Mouse (Mus musculus) forebrain, embryonic 13.5 days (tissue): ENCODE data around the gene Usf1. TPM values are rescaled to one million over a fixed set of nuclear protein-coding genes. Genes with fewer than 3 reads are reported as not detected.
A peak's percentile ranks its signal among the peaks of the same experiment; 100 is the strongest.

Source experiments
- ATAC-seq: fragments of 200-750 bp; cut with Nextera tagmentation; 2 replicates; pipeline ENCODE4 v1.8.0; 2017
- H3K27ac ChIP-seq: fragments of 300-500 bp; sonication (generic); 2 replicates; pipeline ENCODE4 v1.5.1; 2015; ENCODE audit warnings: inconsistent platforms, mild to moderate bottlenecking, moderate library complexity
- H3K27me3 ChIP-seq: fragments of 300-500 bp; sonication (generic); 2 replicates; pipeline ENCODE4 v1.6.1; 2015; ENCODE audit warnings: mild to moderate bottlenecking, inconsistent platforms
- H3K36me3 ChIP-seq: fragments of 300-500 bp; sonication (generic); 2 replicates; pipeline ENCODE4 v1.6.1; 2015; ENCODE audit warnings: mild to moderate bottlenecking, inconsistent platforms; ENCODE audit not compliant: poor library complexity, severe bottlenecking
- H3K4me1 ChIP-seq: fragments of 300-500 bp; sonication (generic); 2 replicates; pipeline ENCODE4 v1.6.1; 2015; ENCODE audit warnings: inconsistent platforms
- H3K4me2 ChIP-seq: fragments of 300-500 bp; sonication (generic); 2 replicates; pipeline ENCODE4 v1.6.1; 2015; ENCODE audit warnings: inconsistent platforms, mild to moderate bottlenecking, moderate library complexity
- H3K4me3 ChIP-seq: fragments of 300-500 bp; sonication (generic); 2 replicates; pipeline ENCODE4 v1.5.1; 2015; ENCODE audit warnings: mild to moderate bottlenecking, inconsistent platforms
- H3K9ac ChIP-seq: fragments of 300-500 bp; sonication (generic); 2 replicates; pipeline ENCODE4 v1.6.1; 2015; ENCODE audit warnings: mild to moderate bottlenecking, inconsistent platforms
- H3K9me3 ChIP-seq: fragments of 300-500 bp; sonication (generic); replicated peaks from 2 replicates; pipeline ENCODE4 v1.6.1; 2016; ENCODE audit warnings: inconsistent platforms
- WGBS: fragments of 180-500 bp; shearing (Covaris S2); methylation state at CpG from one replicate; pipeline ENCODE4 v1.1.7; 2015; 5-methylcytosine and 5-hydroxymethylcytosine counted together
- polyA plus RNA-seq: library from polyadenylated mRNA; unstranded; fragments of >200 nt; fragmentation: Nextera tagmentation; extraction: Ambion mirVana; gene quantifications from 2 replicates; pipeline ENCODE4 v1.2.1, GENCODE M21; 2015

Usf1 gene
- 205 and 211 TPM in 2 replicates for polyA plus RNA-seq

GRCm38 (mm10) chr1:171410947-171411484 lies at the start of gene Usf1:
Gene Usf1 (plus strand): TSS chr1:171411313.
- peak; percentile 97 for ATAC-seq
- Histone ChIP-seq H3K9me3 (no peaks in the 10 kb centered on the region), H3K4me3 (peak within 1 kb of the TSS; percentile 92), H3K27ac (peak within 1 kb of the TSS; percentile 92), H3K9ac (peak within 1 kb of the TSS; percentile 98), H3K36me3 (peaks cover 15% of the 10 kb centered on the region), H3K4me1 (peaks cover 21% of the 10 kb centered on the region), H3K4me2 (peak within 1 kb of the TSS; percentile 60), H3K27me3 (peaks cover 23% of the 10 kb centered on the region)
- WGBS: under 1% methylated on average over 36 of the region's 36 CpGs

- Histone ChIP-seq H3K9ac (no peak overlapping the region), H3K27me3 (no peaks in the 10 kb centered on the region), H3K4me2 (no peak overlapping the region), H3K4me3 (no peak overlapping the region), H3K4me1 (peaks cover 6% of the 10 kb centered on the region), H3K9me3 (no peaks in the 10 kb centered on the region), H3K36me3 (no peaks in the 10 kb centered on the region), H3K27ac (no peak overlapping the region)
- WGBS: 59% methylated on average over 7 of the region's 7 CpGs
- ATAC-seq: no peak
Measured at GRCm38 (mm10) chr1:171365934-171366333, 45.2 kb upstream of the Usf1 start.

GRCm38 (mm10) chr1:171369845-171370556 lies 41.1 kb upstream of the Usf1 start, which contains the start of gene Nectin4:
Gene Nectin4 (plus strand): TSS chr1:171370099.
- Histone ChIP-seq H3K9me3 (no peaks in the 10 kb centered on the region), H3K4me2 (no peak within 1 kb of the TSS), H3K36me3 (no peaks in the 10 kb centered on the region), H3K27me3 (no peaks in the 10 kb centered on the region), H3K4me1 (no peaks in the 10 kb centered on the region), H3K27ac (no peak within 1 kb of the TSS), H3K4me3 (no peak within 1 kb of the TSS), H3K9ac (no peak within 1 kb of the TSS)
- ATAC-seq: no peak
- WGBS: 37% methylated on average over 20 of the region's 20 CpGs

- H3K4me1 ChIP-seq: no peaks in the 10 kb centered on the region
- ATAC-seq: no peak
- no peak overlapping the region for H3K9ac ChIP-seq
- H3K27me3 ChIP-seq: no peaks in the 10 kb centered on the region
- no peaks in the 10 kb centered on the region for H3K9me3 ChIP-seq
- no peak overlapping the region for H3K4me3 ChIP-seq
- WGBS: 26% methylated on average over 3 of the region's 3 CpGs
- no peak overlapping the region for H3K27ac ChIP-seq
- H3K4me2 ChIP-seq: no peak overlapping the region
- no peaks in the 10 kb centered on the region for H3K36me3 ChIP-seq
Measured at GRCm38 (mm10) chr1:171372880-171373279, 38.2 kb upstream of the Usf1 start.

GRCm38 (mm10) chr1:171373946-171374345 lies 37.2 kb upstream of the Usf1 start:
- Histone ChIP-seq H3K4me3 (no peak overlapping the region), H3K27me3 (no peaks in the 10 kb centered on the region), H3K4me2 (no peak overlapping the region), H3K27ac (no peak overlapping the region), H3K9me3 (no peaks in the 10 kb centered on the region), H3K9ac (no peak overlapping the region), H3K4me1 (no peaks in the 10 kb centered on the region), H3K36me3 (no peaks in the 10 kb centered on the region)
- ATAC-seq: 0 out of 2 replicates have a peak, but pooled peaks have one; percentile 19
- 2% methylated on average over 4 of the region's 4 CpGs for WGBS

GRCm38 (mm10) chr1:171375646-171376097 lies 35.4 kb upstream of the Usf1 start:
- Histone ChIP-seq H3K4me1 (peaks cover 11% of the 10 kb centered on the region), H3K9ac (no peak overlapping the region), H3K4me3 (no peak overlapping the region), H3K4me2 (no peak overlapping the region), H3K36me3 (no peaks in the 10 kb centered on the region), H3K27me3 (peaks cover 13% of the 10 kb centered on the region), H3K27ac (no peak overlapping the region), H3K9me3 (no peaks in the 10 kb centered on the region)
- 51% methylated on average over 9 of the region's 9 CpGs for WGBS
- no peak for ATAC-seq

GRCm38 (mm10) chr1:171378298-171378697 lies 32.8 kb upstream of the Usf1 start:
- no peak overlapping the region for H3K9ac ChIP-seq
- ATAC-seq: no peak
- WGBS: 87% methylated on average over 6 of the region's 6 CpGs

GRCm38 (mm10) chr1:171379935-171380599 lies 31.0 kb upstream of the Usf1 start:
- ATAC-seq: peak; percentile 81
- H3K27me3 ChIP-seq: peaks cover 17% of the 10 kb centered on the region
- no peak overlapping the region for H3K27ac ChIP-seq
- H3K4me3 ChIP-seq: peak overlapping the region; percentile 29
- peaks cover 11% of the 10 kb centered on the region for H3K4me1 ChIP-seq
- peak overlapping the region; percentile 34 for H3K9ac ChIP-seq
- no peaks in the 10 kb centered on the region for H3K9me3 ChIP-seq
- 2% methylated on average over 31 of the region's 31 CpGs for WGBS
- no peaks in the 10 kb centered on the region for H3K36me3 ChIP-seq
- H3K4me2 ChIP-seq: peak overlapping the region; percentile 59

More at GRCm38 (mm10) chr1:171378298-171378697, 32.8 kb upstream of the Usf1 start:
- Histone ChIP-seq H3K27ac (no peak overlapping the region), H3K4me1 (peaks cover 11% of the 10 kb centered on the region), H3K36me3 (no peaks in the 10 kb centered on the region), H3K9me3 (no peaks in the 10 kb centered on the region), H3K4me2 (no peak overlapping the region), H3K27me3 (peaks cover 17% of the 10 kb centered on the region), H3K4me3 (no peak overlapping the region)

- H3K9ac ChIP-seq: no peak overlapping the region
- peaks cover 17% of the 10 kb centered on the region for H3K27me3 ChIP-seq
- H3K27ac ChIP-seq: no peak overlapping the region
- H3K4me2 ChIP-seq: no peak overlapping the region
- ATAC-seq: no peak
- H3K9me3 ChIP-seq: no peaks in the 10 kb centered on the region
- peaks cover 11% of the 10 kb centered on the region for H3K4me1 ChIP-seq
- H3K4me3 ChIP-seq: no peak overlapping the region
- WGBS: 86% methylated on average over 11 of the region's 11 CpGs
- no peaks in the 10 kb centered on the region for H3K36me3 ChIP-seq
Measured at GRCm38 (mm10) chr1:171382096-171382620, 29.0 kb upstream of the Usf1 start.

- WGBS: 68% methylated on average over 9 of the region's 9 CpGs
- H3K27ac ChIP-seq: no peak overlapping the region
- peaks cover 17% of the 10 kb centered on the region for H3K27me3 ChIP-seq
- H3K36me3 ChIP-seq: no peaks in the 10 kb centered on the region
- H3K9ac ChIP-seq: no peak overlapping the region
- H3K4me1 ChIP-seq: peaks cover 11% of the 10 kb centered on the region
- H3K4me2 ChIP-seq: no peak overlapping the region
- no peak overlapping the region for H3K4me3 ChIP-seq
- H3K9me3 ChIP-seq: no peaks in the 10 kb centered on the region
- 0 out of 2 replicates have a peak, but pooled peaks have one; percentile 7 for ATAC-seq
Measured at GRCm38 (mm10) chr1:171384361-171384760, 26.8 kb upstream of the Usf1 start.

GRCm38 (mm10) chr1:171385171-171385570 lies 25.9 kb upstream of the Usf1 start:
- Histone ChIP-seq H3K36me3 (no peaks in the 10 kb centered on the region), H3K4me3 (no peak overlapping the region), H3K27ac (no peak overlapping the region), H3K4me2 (no peak overlapping the region), H3K9ac (no peak overlapping the region), H3K9me3 (no peaks in the 10 kb centered on the region), H3K27me3 (peaks cover 9% of the 10 kb centered on the region), H3K4me1 (peaks cover 3% of the 10 kb centered on the region)
- 65% methylated on average over 9 of the region's 9 CpGs for WGBS
- ATAC-seq: no peak

- 25% methylated on average over 6 of the region's 6 CpGs for WGBS
- no peak overlapping the region for H3K27ac ChIP-seq
- ATAC-seq: no peak
Measured at GRCm38 (mm10) chr1:171387099-171387498, 24.0 kb upstream of the Usf1 start.

More at GRCm38 (mm10) chr1:171387099-171387498, 24.0 kb upstream of the Usf1 start:
- Histone ChIP-seq H3K4me3 (no peak overlapping the region), H3K27me3 (no peaks in the 10 kb centered on the region), H3K4me1 (no peaks in the 10 kb centered on the region), H3K9me3 (no peaks in the 10 kb centered on the region), H3K9ac (no peak overlapping the region), H3K36me3 (no peaks in the 10 kb centered on the region), H3K4me2 (no peak overlapping the region)
